Mouse (Mus musculus) layer of hippocampus, adult 9-11 months (tissue): ENCODE data around the gene Asic2.

Experiments used
- DNase-seq: peaks from one replicate; pipeline ENCODE4 v3.0.0; 2022

Asic2 gene

GRCm38 (mm10) chr11:80884521-80885231 lies 1083.6 kb downstream of the Asic2 start:
- peak; percentile 69 for DNase-seq

- no peak for DNase-seq
These were observed 1085.9 kb downstream of the Asic2 start for GRCm38 (mm10) chr11:80882229-80882810.

GRCm38 (mm10) chr11:80878026-80878425 lies 1090.2 kb downstream of the Asic2 start:
- no peak for DNase-seq

- peak; percentile 67 for DNase-seq
These were observed 1091.1 kb downstream of the Asic2 start for GRCm38 (mm10) chr11:80877131-80877651.

- peak; percentile 36 for DNase-seq
These were observed 1095.5 kb downstream of the Asic2 start for GRCm38 (mm10) chr11:80872509-80873474.

- DNase-seq, result no peak
These were observed 1100.2 kb downstream of the Asic2 start for GRCm38 (mm10) chr11:80868039-80868438.

- DNase-seq, result no peak
These were observed 1105.3 kb downstream of the Asic2 start for GRCm38 (mm10) chr11:80862941-80863340.

- DNase-seq, result no peak
These were observed 1110.2 kb downstream of the Asic2 start, which contains the start of gene Spaca3 for GRCm38 (mm10) chr11:80858065-80858464. Gene Spaca3 (plus strand): TSS chr11:80858365.

GRCm38 (mm10) chr11:80856827-80857226 lies 1111.4 kb downstream of the Asic2 start:
- no peak for DNase-seq

GRCm38 (mm10) chr11:80854908-80855307 lies 1113.3 kb downstream of the Asic2 start:
- no peak for DNase-seq

GRCm38 (mm10) chr11:80854430-80854829 lies 1113.8 kb downstream of the Asic2 start:
- no peak for DNase-seq

- DNase-seq, result peak; percentile 56
These were observed 1115.2 kb downstream of the Asic2 start for GRCm38 (mm10) chr11:80853014-80853413.

- no peak for DNase-seq
These were observed 1116.4 kb downstream of the Asic2 start for GRCm38 (mm10) chr11:80851859-80852258.

- DNase-seq, result no peak
These were observed 1120.1 kb downstream of the Asic2 start for GRCm38 (mm10) chr11:80848131-80848530.

- no peak for DNase-seq
These were observed 1122.1 kb downstream of the Asic2 start for GRCm38 (mm10) chr11:80846115-80846514.

- DNase-seq, result no peak
These were observed 1122.8 kb downstream of the Asic2 start for GRCm38 (mm10) chr11:80845486-80845885.

GRCm38 (mm10) chr11:80843435-80843834 lies 1124.8 kb downstream of the Asic2 start:
- DNase-seq, result no peak

GRCm38 (mm10) chr11:80838724-80839123 lies 1129.5 kb downstream of the Asic2 start:
- no peak for DNase-seq

GRCm38 (mm10) chr11:80835841-80836240 lies 1132.4 kb downstream of the Asic2 start:
- no peak for DNase-seq

- no peak for DNase-seq
These were observed 1132.9 kb downstream of the Asic2 start for GRCm38 (mm10) chr11:80835395-80835794.
